Mouse (Mus musculus): ENCODE results near the gene T2.
A peak's percentile ranks its signal among the peaks of the same experiment; 100 is the strongest.
"Not testable (repeated sequence)": the region's sequence is repeated elsewhere in the genome, so short reads cannot be mapped to it uniquely, and the experiment has no call there.

The T2 gene

DNA sequence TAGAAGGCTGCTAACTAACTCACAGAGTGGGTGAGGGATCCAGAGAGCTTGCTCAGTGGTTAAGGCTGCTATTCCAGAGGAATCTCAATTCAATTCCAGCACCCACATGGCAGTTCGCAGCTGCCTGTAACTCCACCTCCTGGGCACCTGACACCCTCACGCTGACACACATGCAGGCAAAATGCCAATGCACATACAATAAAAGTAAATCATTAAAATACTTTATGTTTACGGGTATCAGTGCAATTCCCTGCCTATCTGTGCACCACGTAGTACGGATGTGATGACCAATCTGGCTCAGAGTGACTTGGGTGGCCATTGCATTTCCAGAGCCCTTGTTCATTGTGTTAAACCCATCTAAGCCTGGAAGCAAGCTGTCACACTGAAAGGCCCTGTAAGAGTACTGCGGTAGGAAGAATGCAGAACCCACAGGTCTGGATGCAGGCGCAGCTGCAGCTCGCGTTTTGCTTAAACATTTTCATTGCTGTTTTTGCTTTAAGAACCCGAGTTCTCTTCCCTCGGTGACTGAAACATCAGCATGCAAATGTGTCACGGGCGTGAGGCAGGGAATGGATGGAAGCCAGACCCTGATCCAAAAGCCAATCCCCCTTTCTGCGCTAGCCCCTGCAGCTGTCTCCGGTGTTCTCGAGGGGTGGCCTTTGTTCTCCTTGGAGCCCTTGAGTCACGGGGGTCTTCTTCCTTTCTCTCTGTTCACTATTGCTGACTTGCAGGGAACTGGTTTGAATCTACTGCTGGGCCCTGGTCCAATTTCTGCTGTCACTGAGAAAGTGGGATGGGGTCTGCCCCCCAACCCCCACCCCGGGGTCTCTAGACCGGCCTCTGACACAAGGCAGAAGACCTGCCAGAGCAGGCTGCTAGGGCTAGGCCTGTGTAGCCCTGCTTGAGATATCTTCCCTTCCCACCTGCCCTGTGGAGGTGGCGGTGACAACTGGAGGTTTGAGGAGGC is 12.0 kb downstream of the T2 start:
- DNase-seq (ENCODE audit: low read depth, low spot score): no peak

DNA sequence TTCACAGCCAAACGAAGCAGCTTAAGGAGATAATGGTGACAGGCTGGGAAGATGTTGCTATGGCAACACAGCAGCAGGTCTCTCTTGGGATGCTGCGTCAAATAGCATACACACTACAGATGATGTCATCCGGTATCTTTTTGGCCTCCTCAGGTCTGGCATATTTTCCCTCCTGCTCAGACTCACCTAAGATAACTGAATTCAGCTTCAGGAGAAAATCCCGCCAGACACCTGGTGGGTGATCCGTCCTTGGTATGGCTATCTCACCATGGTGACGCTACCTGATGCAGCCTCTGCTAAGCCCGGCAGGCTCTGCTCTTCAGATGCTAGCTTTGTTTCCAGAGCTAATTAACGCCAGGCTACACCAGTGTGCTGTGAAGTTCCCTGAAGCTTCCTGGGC is 12.8 kb downstream of the T2 start:
- DNase-seq (ENCODE audit: low read depth, low spot score): no peak

DNA sequence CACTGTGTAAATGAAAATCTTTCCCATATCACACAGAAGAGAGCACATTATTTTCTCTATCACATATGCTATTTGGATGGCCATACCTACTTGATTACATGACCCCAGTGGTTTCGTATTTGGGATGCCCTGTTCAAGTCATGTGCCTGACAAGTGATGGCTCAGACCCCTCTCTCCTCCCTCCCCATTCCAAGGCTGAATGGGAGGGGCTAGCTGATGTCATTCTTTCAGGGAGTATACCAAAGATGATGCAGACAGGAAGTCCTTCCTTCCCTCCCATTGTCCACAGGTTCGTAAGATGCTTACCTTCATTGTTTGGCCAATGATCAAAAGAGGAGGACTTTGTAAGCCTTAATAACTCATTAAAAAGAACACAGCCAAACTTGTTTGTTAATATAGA is 13.4 kb downstream of the T2 start:
- DNase-seq (ENCODE audit: low read depth, low spot score): no peak

DNA sequence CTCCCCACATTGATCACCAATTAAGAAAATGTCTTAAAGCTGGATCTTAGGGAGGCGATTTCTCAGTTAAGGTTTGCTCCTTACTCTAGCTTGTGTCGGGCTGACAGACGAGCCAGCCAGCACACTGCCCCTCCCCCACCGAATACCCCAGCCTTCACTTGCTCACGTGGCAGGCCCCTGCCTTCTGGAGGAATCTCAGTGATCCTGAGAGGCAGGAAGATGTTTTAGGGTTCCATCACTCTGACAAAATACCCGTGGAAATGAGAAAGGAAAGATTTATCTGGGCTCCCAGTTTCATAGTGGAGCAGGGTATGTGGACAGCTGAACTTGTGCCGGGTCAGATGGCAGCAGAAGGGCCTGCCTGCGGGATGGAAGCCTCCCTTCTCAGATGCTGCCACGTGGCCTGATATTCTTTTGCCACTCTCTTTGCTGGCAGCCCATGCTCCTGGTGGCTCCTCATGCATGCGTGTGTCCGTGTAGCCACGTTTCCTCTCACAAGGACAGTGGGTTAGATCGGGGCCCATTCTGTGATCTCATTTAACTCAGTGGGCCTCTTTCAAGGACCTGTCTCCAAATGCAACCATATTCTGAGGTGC is 14.9 kb downstream of the T2 start:
- DNase-seq (ENCODE audit: low read depth, low spot score): no peak

DNA sequence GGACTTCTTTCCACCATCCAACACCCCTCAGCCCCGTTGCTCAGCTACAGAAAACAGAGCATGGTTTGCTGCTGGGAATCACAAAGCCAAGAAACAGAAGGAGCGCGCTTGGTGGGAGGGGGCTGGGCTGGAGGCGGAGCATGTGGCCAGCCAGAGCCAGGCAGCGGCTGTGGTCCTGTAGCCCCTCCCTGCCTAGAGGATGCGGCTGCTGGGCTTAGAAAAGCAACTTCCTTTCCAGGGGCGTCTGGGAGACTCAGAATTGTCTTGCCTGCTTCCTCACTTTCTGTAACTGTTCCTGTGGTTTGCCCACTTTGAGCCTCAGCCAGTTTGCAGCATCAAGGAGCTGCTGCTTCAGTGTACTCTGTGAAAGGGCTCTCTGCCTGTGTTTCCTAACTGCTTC is 16.0 kb downstream of the T2 start:
- DNase-seq (ENCODE audit: low read depth, low spot score): no peak

DNA sequence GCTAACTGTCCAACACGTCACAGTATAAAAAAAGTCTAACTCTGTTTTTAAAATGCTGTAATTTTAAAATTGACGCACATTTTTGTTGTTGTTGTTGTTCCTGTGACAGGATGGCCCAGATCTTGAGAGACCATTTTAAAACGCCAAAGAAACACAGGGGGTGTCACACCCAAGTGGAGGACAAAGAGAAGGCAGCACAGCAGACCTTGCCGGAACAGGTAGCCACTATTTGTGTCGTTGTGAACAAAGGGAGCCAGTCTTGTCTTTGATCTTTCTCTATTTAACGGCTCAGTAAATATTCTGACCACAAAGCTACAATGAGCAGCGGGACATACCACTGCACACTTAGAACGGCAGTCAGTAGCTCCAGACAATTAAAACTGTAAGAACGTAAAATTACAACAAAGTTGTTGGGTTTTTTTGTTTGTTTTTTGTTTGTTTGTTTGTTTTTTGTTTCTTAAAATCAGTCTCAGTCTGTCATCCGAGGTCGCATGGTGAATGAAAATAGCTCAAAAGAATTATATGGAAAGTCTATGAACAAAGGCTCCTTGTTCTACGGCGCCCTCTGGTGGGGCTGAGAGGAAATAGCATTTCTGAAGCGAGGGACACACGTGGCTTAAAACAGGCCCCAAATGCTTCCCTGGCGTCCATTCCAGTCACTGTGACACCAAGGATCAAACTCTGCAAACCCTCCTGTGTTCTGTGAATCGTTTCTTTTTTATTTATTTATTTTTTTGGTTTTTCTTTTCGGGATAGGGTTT is 16.7 kb downstream of the T2 start:
- DNase-seq (ENCODE audit: low read depth, low spot score): no peak

DNA sequence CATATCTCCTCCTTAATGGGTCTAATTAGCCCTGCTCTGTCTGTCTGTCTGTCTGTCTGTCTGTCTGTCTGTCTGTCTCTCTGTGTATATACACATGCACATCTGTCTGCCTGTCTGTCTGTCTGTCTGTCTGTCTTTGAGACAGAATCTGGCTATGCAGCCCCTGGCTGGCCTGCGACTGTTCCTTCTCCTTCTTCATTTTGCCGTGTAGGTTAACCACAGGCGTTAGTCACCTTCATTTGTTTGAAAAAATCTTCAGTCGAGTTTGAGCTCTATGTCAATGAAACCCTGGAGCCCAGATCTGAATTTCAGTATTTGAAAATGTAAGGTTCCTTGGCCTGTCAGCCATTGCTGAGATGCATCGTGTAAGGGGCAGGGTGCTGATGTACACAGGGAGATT is 21.5 kb downstream of the T2 start:
- no peak for DNase-seq (ENCODE audit: low read depth, low spot score)

DNA sequence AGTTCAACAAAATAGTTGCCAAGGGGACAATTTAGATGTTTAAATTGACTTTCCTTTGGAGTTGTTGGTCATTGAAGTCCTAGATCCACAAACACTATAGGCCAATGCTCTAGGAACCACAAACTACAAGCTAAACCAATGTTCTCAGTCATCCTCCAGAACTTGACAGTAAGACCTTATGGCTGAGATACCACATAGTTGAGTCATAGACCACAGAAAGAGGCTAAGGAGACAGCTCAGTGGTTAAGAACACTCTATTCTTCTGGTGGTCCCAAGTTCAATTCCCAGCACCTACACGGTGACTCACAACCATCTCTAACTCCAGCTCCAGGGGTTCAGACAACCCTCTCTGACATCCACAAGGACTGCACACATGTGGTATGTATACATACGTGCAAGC is 29.6 kb downstream of the T2 start:
- DNase-seq (ENCODE audit: low read depth, low spot score): no peak

DNA sequence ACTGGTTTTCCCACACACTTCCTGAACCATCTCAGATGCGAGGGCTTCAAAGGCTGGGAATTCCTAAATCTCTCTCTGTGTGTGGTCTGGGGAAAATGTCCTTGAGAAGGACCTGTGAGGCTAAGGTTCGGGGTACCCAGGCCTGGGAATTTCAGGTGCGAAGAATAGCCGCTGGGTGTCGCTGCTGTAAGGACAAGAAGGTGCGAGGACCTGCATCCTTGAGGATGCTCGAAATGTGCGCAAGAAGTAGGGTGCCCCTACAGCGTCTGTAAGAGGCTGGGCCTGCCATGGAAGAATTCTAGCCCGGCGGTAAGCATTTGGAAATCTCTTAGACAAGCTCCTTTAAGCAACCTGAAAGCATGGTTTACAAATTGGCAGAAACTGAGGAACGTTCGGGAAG is 32.7 kb downstream of the T2 start:
- no peak for DNase-seq (ENCODE audit: low read depth, low spot score)

DNA sequence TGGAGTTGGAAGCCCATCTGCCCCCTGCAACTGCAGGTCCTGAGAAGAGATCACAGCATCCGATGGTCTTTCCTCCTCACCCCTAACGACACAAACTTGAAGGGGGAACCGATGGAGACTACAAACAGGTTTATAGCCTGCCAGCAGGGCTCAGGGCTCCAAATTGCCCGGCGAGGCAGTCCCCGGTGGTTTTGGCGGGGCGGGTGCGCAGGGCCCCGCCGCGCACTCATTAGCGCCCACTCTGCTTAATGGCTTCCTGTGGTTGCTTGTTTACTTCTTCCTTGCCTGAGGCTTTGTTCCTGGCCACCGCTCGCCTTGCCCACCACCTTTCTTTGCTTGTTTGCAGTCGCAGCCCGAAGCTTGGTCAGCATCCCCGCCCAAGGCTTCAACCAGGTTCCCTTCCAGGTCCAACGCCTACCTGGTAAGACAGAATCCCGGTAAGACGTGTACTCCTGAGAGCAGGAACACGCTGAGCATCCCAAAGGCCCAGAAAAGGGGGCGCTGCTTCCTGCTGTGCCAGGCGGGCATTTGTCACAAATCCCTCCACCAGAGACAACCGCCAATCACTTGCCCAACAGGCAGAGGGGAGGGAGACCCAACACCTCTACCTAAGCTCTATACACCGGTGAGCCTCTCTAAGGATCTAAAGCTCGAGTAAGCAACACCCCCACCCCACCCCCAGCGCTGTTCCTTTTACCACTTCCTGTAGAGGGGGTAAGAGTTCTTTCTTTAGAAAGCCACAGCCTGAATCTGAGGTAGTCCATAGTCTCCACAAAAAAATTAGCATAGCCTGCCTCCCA is 33.4 kb downstream of the T2 start:
- DNase-seq (ENCODE audit: low read depth, low spot score): no peak

DNA sequence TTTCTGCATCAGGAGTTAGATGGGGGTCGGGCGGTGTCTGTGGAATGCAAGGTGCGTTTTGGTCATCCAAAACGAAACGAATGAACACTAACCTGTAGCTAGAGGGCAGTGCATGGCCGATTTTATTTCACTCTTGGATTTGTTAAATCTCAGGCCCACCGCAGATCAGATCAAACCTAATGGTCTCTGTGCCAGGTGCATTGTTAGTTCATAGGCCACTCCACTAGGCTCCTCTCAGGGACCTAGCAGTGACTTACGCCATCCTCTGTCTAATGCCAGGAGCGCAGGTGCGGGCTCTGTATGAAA is 34.0 kb downstream of the T2 start:
- DNase-seq (ENCODE audit: low read depth, low spot score): no peak

DNA sequence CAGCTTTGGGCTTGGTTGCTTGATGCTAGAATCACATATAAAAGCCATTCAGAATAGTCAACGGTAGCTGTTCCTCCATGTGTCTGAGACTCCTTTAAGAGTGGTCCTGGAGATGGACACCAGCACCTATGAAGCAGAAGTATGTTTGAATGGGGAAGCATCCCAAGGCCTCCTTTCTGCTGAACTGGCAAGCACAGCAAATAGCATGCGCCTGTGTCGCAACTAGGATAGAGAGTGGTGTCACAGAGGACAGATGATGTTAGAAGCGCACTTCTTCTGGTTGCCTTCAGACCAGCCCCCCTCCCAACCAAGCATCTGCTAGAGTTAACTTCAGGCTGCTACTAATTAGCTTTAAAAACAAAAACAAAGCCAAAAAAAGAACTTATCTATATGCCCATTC is 34.7 kb downstream of the T2 start:
- DNase-seq (ENCODE audit: low read depth, low spot score): no peak

DNA sequence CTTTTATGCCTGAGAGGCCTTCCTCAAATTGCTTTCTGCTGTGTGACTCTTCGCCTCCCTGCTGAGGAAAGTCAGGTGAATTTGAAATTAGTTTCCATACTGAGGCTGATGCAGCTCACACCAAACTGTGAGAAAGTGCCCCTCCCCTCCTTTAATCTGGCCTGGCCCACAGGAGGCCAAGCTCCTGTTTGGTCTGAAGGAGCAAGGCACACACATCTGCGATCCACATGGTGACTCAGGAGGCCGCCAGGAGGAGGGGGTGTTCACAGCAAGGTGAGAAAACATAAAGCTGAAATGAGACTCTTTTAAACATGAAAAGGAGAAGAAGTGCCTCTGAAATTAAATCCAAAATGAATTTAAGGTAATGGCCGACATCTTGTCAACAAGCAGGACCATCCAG is 40.6 kb downstream of the T2 start:
- DNase-seq (ENCODE audit: low read depth, low spot score): no peak

DNA sequence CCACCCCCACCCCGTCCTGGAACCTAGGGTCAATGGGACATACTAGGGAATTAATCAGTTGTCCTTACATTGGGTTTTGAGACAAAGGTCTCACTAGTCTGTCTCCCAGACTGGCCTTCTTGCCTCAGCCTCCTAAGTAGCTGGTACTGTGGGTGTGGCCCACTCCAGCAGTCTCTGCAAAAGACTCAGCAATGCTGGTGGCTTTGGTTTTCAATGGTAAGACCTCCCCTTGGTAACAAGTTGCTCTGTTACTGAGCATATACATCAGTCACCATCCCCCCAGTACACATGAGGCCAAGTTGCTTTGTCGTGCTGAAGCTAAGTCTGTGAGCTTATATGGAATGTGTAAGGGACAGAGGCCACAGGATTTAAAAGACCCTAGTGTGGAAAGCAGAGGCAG is 42.2 kb downstream of the T2 start:
- DNase-seq (ENCODE audit: low read depth, low spot score): no peak

DNA sequence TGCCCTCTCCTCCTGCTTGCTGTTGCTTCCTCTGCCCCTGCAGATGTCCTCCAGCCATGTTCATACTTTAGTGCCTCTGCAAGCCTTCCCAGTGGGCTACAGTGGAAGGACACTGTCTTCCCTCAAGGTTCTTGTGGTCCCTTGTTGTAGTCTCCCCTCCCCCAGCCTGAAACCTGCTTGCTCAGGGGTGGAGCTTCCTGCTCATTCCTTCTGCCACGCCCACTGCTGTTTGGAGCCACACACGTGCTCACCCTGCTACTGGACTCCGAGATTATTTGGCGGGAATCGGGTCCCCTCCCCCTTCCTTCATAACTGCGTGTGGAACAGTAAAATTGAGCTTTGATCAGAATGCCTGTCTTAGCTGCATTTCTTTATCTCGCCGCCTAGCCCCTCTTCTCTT is 48.1 kb downstream of the T2 start:
- DNase-seq (ENCODE audit: low read depth, low spot score): not testable (repeated sequence)

DNA sequence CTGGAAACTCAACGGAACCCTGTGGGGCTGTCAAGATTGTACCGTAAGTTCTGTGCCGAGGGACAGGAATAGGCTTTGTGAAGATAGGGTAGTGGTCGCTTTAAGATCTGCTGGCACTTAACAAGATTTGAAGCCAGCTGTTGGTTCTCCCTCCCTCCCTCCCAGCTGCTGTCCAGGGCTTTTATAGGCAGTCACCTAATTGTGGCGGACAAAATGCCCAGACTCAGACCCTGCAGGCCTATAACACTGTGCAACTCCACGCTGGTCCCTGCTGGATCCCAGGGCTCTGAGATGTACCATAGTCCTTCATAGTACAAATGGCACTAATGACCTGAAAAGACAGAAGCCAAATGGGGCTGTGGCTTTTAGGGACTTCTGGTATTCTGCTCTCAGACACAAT is 50.5 kb downstream of the T2 start:
- DNase-seq (ENCODE audit: low read depth, low spot score): no peak

DNA sequence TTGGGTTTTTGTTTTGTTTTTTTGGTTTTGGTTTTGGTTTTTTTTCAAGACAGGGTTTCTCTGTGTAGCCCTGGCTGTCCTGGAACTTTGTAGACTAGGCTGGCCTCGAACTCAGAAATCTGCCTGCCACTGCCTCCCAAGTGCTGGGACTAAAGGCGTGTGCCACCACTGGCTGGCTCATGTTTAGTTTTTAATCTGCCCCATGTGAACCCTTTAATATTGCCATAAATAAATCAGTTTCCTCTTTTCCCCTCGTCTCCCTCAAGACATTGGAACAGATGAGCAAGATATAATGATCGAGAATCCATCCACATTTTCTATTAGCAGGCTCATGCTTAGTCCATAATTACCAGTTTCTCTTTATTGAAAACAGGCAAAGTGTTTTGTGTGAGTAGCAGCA is 52.2 kb downstream of the T2 start:
- DNase-seq (ENCODE audit: low read depth, low spot score): not testable (repeated sequence)

DNA sequence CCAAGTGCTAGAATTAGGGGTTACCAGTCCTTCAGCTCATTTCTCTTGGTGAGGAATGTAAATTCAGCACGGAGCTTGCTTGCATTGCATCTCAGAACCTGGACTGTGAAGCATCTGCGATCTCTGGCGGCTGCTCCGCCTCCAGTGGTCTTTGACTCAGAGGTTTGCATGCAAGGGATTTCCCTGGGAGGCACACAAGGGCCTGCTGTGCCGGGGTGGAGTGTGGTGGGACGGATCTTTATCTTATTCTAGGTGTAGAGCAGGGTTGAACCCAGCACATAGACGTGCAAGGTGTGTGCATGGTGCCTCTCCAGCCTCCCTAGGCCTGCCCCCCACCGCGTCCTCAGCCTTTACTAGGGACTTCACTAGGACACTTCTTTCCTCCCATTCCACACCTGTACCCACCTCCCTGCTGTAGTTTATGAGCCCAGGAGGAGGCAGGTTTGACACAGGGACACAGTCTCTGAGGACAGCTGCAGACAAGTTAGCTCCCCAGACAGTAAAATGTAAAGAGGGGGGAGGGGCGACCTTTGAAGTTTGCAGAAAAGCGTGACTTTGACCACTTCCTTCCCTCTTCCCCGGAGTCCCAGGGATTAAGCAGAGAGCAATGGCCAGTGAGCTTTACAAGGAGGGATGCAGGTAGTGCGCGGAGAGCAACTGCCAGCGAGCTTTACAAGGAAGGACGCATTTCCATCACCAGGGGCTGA is 53.0 kb downstream of the T2 start:
- DNase-seq (ENCODE audit: low read depth, low spot score): peak; percentile 33

DNA sequence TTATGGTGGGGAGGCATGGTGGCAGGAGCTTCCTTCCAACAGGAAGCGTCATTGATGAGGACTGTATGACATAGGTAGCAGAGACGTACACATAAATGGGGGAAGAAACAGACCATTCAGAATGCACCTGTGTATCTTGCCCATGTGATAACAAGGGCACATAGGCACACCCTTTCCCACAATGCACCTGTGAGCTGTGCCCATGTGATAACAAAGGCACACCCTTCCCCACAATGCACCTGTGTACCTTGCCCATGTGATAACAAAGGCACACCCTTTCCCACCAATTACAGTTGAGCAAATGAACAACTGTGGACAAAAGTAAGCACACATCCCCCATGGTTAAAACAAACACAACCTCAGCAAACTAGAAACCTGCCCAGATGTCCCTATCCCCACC is 54.5 kb downstream of the T2 start:
- DNase-seq (ENCODE audit: low read depth, low spot score): no peak

DNA sequence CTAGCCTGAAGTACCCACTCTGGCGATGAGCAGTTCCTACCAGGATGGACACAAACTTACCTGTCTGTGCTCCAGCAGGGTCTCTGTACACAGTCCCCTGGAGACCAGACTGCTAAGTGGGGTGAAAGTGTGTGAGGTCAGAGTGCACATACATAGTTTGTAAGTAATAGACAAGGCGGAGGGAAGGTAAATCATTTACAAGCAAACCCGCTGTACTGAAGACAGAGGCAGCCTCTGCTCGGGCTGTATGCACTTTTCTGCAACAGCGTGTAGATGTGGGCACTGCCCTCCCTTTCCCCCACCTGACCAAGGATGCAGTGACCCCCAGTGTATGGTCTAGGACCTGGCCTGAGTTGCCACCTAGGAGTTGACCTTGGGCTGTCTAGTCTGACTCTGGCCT is 57.9 kb downstream of the T2 start:
- DNase-seq (ENCODE audit: low read depth, low spot score): no peak

DNA sequence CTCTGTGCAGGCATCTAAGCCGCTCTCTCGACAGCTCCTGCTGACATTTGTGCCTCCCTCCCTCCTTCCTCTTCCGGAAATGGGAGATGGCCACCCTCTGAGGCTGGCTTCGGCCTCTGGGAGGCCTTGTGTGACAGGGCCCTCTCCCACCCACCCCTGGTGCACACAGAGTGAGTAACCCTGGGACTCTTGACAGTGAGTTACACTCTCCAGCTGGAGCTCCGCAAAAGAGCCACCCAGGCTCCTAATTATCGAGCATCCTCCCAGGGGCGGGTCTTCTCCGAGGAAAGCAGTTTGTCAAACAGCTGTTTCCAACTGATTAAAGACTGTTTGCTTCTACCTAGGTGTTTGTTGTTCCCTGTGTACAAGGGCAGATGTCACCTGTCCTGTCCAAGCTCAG is 59.7 kb downstream of the T2 start:
- DNase-seq (ENCODE audit: low read depth, low spot score): no peak
